Mouse (Mus musculus): Measurements from ENCODE around the gene Atp2c2. TPM values are rescaled to one million over a fixed set of nuclear protein-coding genes. Genes with fewer than 3 reads are reported as not detected.

Atp2c2 gene
- polyA plus RNA-seq, 1 experiment from 2014 or later, result 0.64 TPM

- Histone ChIP-seq H3K9ac (replicated peaks) (no peak overlapping the region), H3K4me1 (no peaks in the 10 kb centered on the region), H3K27ac (replicated peaks) (no peak overlapping the region), H3K4me2 (replicated peaks) (no peak overlapping the region), H3K36me3 (no peaks in the 10 kb centered on the region), H3K4me3 (no peak overlapping the region), H3K27me3 (0 out of 2 replicates have a peak, but pooled peaks cover 5% of the 10 kb centered on the region), H3K9me3 (no peaks in the 10 kb centered on the region)
- no peak for ATAC-seq (ENCODE audit: low FRiP score, low read depth)
- 89% methylated on average over 8 of the region's 8 CpGs for WGBS
Measured at GRCm38 (mm10) chr8:119708471-119708870, 8.7 kb downstream of the Atp2c2 start.

- no peak overlapping the region for H3K4me3 ChIP-seq
- no peak overlapping the region for H3K27ac ChIP-seq (replicated peaks)
- no peaks in the 10 kb centered on the region for H3K4me1 ChIP-seq
- H3K9ac ChIP-seq (replicated peaks), result no peak overlapping the region
- no peaks in the 10 kb centered on the region for H3K36me3 ChIP-seq
- no peak overlapping the region for H3K4me2 ChIP-seq (replicated peaks)
- H3K9me3 ChIP-seq, result no peaks in the 10 kb centered on the region
- ATAC-seq (ENCODE audit: low FRiP score, low read depth), result 0 out of 2 replicates have a peak, but pooled peaks have one; percentile 16
- WGBS, result 70% methylated on average over 14 of the region's 14 CpGs
- 0 out of 2 replicates have a peak, but pooled peaks cover 5% of the 10 kb centered on the region for H3K27me3 ChIP-seq
Measured at GRCm38 (mm10) chr8:119708878-119709702, 9.3 kb downstream of the Atp2c2 start.

GRCm38 (mm10) chr8:119709703-119710093 lies 9.9 kb downstream of the Atp2c2 start:
- Histone ChIP-seq H3K9me3 (no peaks in the 10 kb centered on the region), H3K9ac (replicated peaks) (no peak overlapping the region), H3K27me3 (0 out of 2 replicates have a peak, but pooled peaks cover 5% of the 10 kb centered on the region), H3K27ac (replicated peaks) (no peak overlapping the region), H3K36me3 (no peaks in the 10 kb centered on the region), H3K4me2 (replicated peaks) (no peak overlapping the region), H3K4me3 (no peak overlapping the region), H3K4me1 (no peaks in the 10 kb centered on the region)
- ATAC-seq (ENCODE audit: low FRiP score, low read depth), result no peak
- WGBS, result 86% methylated on average over 11 of the region's 11 CpGs

- no peaks in the 10 kb centered on the region for H3K36me3 ChIP-seq
- WGBS, result 85% methylated on average over 6 of the region's 6 CpGs
- no peak overlapping the region for H3K4me3 ChIP-seq
- H3K4me2 ChIP-seq (replicated peaks), result no peak overlapping the region
- no peak overlapping the region for H3K27ac ChIP-seq (replicated peaks)
- no peak overlapping the region for H3K9ac ChIP-seq (replicated peaks)
- 0 out of 2 replicates have a peak, but pooled peaks cover 5% of the 10 kb centered on the region for H3K27me3 ChIP-seq
- no peak for ATAC-seq (ENCODE audit: low FRiP score, low read depth)
- no peaks in the 10 kb centered on the region for H3K4me1 ChIP-seq
- no peaks in the 10 kb centered on the region for H3K9me3 ChIP-seq
Measured at GRCm38 (mm10) chr8:119712226-119712625, 12.4 kb downstream of the Atp2c2 start.

GRCm38 (mm10) chr8:119713421-119713820 lies 13.6 kb downstream of the Atp2c2 start:
- 0 out of 2 replicates have a peak, but pooled peaks cover 5% of the 10 kb centered on the region for H3K27me3 ChIP-seq
- no peaks in the 10 kb centered on the region for H3K36me3 ChIP-seq
- no peak overlapping the region for H3K4me2 ChIP-seq (replicated peaks)
- ATAC-seq (ENCODE audit: low FRiP score, low read depth), result no peak
- H3K9ac ChIP-seq (replicated peaks), result no peak overlapping the region
- WGBS, result 73% methylated on average over 5 of the region's 5 CpGs
- no peak overlapping the region for H3K27ac ChIP-seq (replicated peaks)
- no peaks in the 10 kb centered on the region for H3K4me1 ChIP-seq
- H3K4me3 ChIP-seq, result no peak overlapping the region
- H3K9me3 ChIP-seq, result no peaks in the 10 kb centered on the region

GRCm38 (mm10) chr8:119715221-119715620 lies 15.4 kb downstream of the Atp2c2 start:
- WGBS, result 81% methylated on average over 12 of the region's 12 CpGs
- Histone ChIP-seq H3K4me1 (no peaks in the 10 kb centered on the region), H3K4me3 (no peak overlapping the region), H3K9me3 (no peaks in the 10 kb centered on the region), H3K27me3 (peaks cover 10% of the 10 kb centered on the region; the same call in 1 of the 2 replicates), H3K9ac (replicated peaks) (no peak overlapping the region), H3K4me2 (replicated peaks) (no peak overlapping the region), H3K27ac (replicated peaks) (no peak overlapping the region), H3K36me3 (no peaks in the 10 kb centered on the region)
- no peak for ATAC-seq (ENCODE audit: low FRiP score, low read depth)

GRCm38 (mm10) chr8:119716730-119717299 lies 17.0 kb downstream of the Atp2c2 start:
- Histone ChIP-seq H3K4me1 (no peaks in the 10 kb centered on the region), H3K9me3 (no peaks in the 10 kb centered on the region), H3K9ac (replicated peaks) (no peak overlapping the region), H3K36me3 (no peaks in the 10 kb centered on the region), H3K4me2 (replicated peaks) (no peak overlapping the region), H3K4me3 (no peak overlapping the region), H3K27me3 (peaks cover 10% of the 10 kb centered on the region; the same call in 1 of the 2 replicates), H3K27ac (replicated peaks) (no peak overlapping the region)
- no peak for ATAC-seq (ENCODE audit: low FRiP score, low read depth)

GRCm38 (mm10) chr8:119717765-119718164 lies 18.0 kb downstream of the Atp2c2 start:
- no peaks in the 10 kb centered on the region for H3K36me3 ChIP-seq
- no peaks in the 10 kb centered on the region for H3K4me1 ChIP-seq
- no peak overlapping the region for H3K27ac ChIP-seq (replicated peaks)
- no peak for ATAC-seq (ENCODE audit: low FRiP score, low read depth)
- H3K27me3 ChIP-seq, result peaks cover 13% of the 10 kb centered on the region; the same call in 1 of the 2 replicates
- H3K4me2 ChIP-seq (replicated peaks), result no peak overlapping the region
- H3K4me3 ChIP-seq, result no peak overlapping the region
- no peaks in the 10 kb centered on the region for H3K9me3 ChIP-seq
- 60% methylated on average over 9 of the region's 9 CpGs for WGBS
- H3K9ac ChIP-seq (replicated peaks), result no peak overlapping the region

GRCm38 (mm10) chr8:119719011-119719501 lies 19.2 kb downstream of the Atp2c2 start:
- no peaks in the 10 kb centered on the region for H3K9me3 ChIP-seq
- WGBS, result 67% methylated on average over 12 of the region's 12 CpGs
- no peak overlapping the region for H3K4me2 ChIP-seq (replicated peaks)

GRCm38 (mm10) chr8:119722348-119722747 lies 22.5 kb downstream of the Atp2c2 start:
- WGBS, result 50% methylated on average over 6 of the region's 6 CpGs

More at GRCm38 (mm10) chr8:119719011-119719501, 19.2 kb downstream of the Atp2c2 start:
- H3K36me3 ChIP-seq, result no peaks in the 10 kb centered on the region
- no peak for ATAC-seq (ENCODE audit: low FRiP score, low read depth)
- H3K4me3 ChIP-seq, result no peak overlapping the region
- peaks cover 11% of the 10 kb centered on the region; the same call in 1 of the 2 replicates for H3K27me3 ChIP-seq
- H3K27ac ChIP-seq (replicated peaks), result no peak overlapping the region
- no peaks in the 10 kb centered on the region for H3K4me1 ChIP-seq
- no peak overlapping the region for H3K9ac ChIP-seq (replicated peaks)

GRCm38 (mm10) chr8:119723676-119724075 lies 23.9 kb downstream of the Atp2c2 start:
- Histone ChIP-seq H3K4me1 (no peaks in the 10 kb centered on the region), H3K9ac (replicated peaks) (no peak overlapping the region), H3K27ac (replicated peaks) (no peak overlapping the region), H3K27me3 (peaks cover 16% of the 10 kb centered on the region; the same call in 1 of the 2 replicates), H3K4me2 (replicated peaks) (no peak overlapping the region), H3K9me3 (no peaks in the 10 kb centered on the region), H3K4me3 (no peak overlapping the region), H3K36me3 (no peaks in the 10 kb centered on the region)
- 82% methylated on average over 4 of the region's 4 CpGs for WGBS
- ATAC-seq (ENCODE audit: low FRiP score, low read depth), result no peak

More at GRCm38 (mm10) chr8:119722348-119722747, 22.5 kb downstream of the Atp2c2 start:
- no peaks in the 10 kb centered on the region for H3K9me3 ChIP-seq
- H3K4me2 ChIP-seq (replicated peaks), result no peak overlapping the region
- ATAC-seq (ENCODE audit: low FRiP score, low read depth), result no peak
- H3K9ac ChIP-seq (replicated peaks), result no peak overlapping the region
- H3K27me3 ChIP-seq, result peaks cover 17% of the 10 kb centered on the region; the same call in 1 of the 2 replicates
- H3K4me3 ChIP-seq, result no peak overlapping the region
- H3K4me1 ChIP-seq, result no peaks in the 10 kb centered on the region
- no peaks in the 10 kb centered on the region for H3K36me3 ChIP-seq
- H3K27ac ChIP-seq (replicated peaks), result no peak overlapping the region

- no peak for ATAC-seq (ENCODE audit: low FRiP score, low read depth)
- Histone ChIP-seq H3K9ac (replicated peaks) (no peak overlapping the region), H3K4me3 (no peak overlapping the region), H3K4me1 (no peaks in the 10 kb centered on the region), H3K9me3 (no peaks in the 10 kb centered on the region), H3K27me3 (peaks cover 12% of the 10 kb centered on the region; the same call in 1 of the 2 replicates), H3K27ac (replicated peaks) (no peak overlapping the region), H3K36me3 (no peaks in the 10 kb centered on the region), H3K4me2 (replicated peaks) (no peak overlapping the region)
- 78% methylated on average over 6 of the region's 6 CpGs for WGBS
Measured at GRCm38 (mm10) chr8:119724596-119724995, 24.8 kb downstream of the Atp2c2 start.

All from midbrain, embryonic 12.5 days (tissue).